Mouse (Mus musculus) MEL (cell line): ENCODE data around the gene Gm12695.
A peak's percentile ranks its signal among the peaks of the same experiment; 100 is the strongest.

ENCODE experiments used
- CHD2 ChIP-seq: IDR thresholded peaks from 2 replicates; pipeline ENCODE4 v1.6.1; 2011; ENCODE audit warnings: low read length, improper control_type of control experiment
- CTCF ChIP-seq, 3 experiments: IDR thresholded peaks in 2 of 3; conservative IDR thresholded peaks in 1 of 3; 2 replicates each; pipeline ENCODE4 v1.5.1; 2011 to 2012; ENCODE audit warnings: low read length in 3 of 3, low read depth in 2 of 3, mild to moderate bottlenecking in 2 of 3, improper control_type of control experiment in 1 of 3, inconsistent platforms in 1 of 3, mixed read lengths in 1 of 3, moderate library complexity in 1 of 3; ENCODE audit not compliant: control insufficient read depth in 1 of 3, insufficient read depth in 1 of 3, poor library complexity in 1 of 3, severe bottlenecking in 1 of 3
- EP300 ChIP-seq, 2 experiments: IDR thresholded peaks; 2 replicates each; pipeline ENCODE4 v1.6.1; 2011; ENCODE audit warnings: improper control_type of control experiment in 2 of 2, low read length in 2 of 2, low read depth in 1 of 2, mild to moderate bottlenecking in 1 of 2
- GABPA ChIP-seq: IDR thresholded peaks from 2 replicates; pipeline ENCODE4 v1.6.1; 2012; ENCODE audit warnings: low read depth, mild to moderate bottlenecking, inconsistent platforms, low read length, improper control_type of control experiment, moderate library complexity
- GATA1 ChIP-seq: IDR thresholded peaks from 2 replicates; pipeline ENCODE4 v1.6.1; 2011; ENCODE audit warnings: low read depth, low read length, improper control_type of control experiment
- HCFC1 ChIP-seq: IDR thresholded peaks from 2 replicates; pipeline ENCODE4 v1.6.1; 2012; ENCODE audit warnings: low read depth, mild to moderate bottlenecking, inconsistent platforms, low read length, improper control_type of control experiment, moderate library complexity
- MAZ ChIP-seq: IDR thresholded peaks from 2 replicates; pipeline ENCODE4 v1.6.1; 2012; ENCODE audit warnings: low read depth, mild to moderate bottlenecking, inconsistent platforms, low read length, improper control_type of control experiment
- MYC ChIP-seq: IDR thresholded peaks from 2 replicates; pipeline ENCODE4 v1.6.1; 2011; ENCODE audit warnings: low read depth, mild to moderate bottlenecking, low read length, improper control_type of control experiment, moderate library complexity
- NRF1 ChIP-seq: IDR thresholded peaks from 2 replicates; pipeline ENCODE4 v1.6.1; 2014; ENCODE audit warnings: low read depth, mild to moderate bottlenecking, inconsistent platforms, low read length, improper control_type of control experiment, moderate library complexity; ENCODE audit not compliant: poor library complexity, insufficient read depth, severe bottlenecking
- POLR2A ChIP-seq, 2 experiments: IDR thresholded peaks; 2 replicates each; pipeline ENCODE4 v1.6.1; 2011 to 2012; ENCODE audit warnings: low read length in 2 of 2, mild to moderate bottlenecking in 2 of 2, control low read depth in 1 of 2, improper control_type of control experiment in 1 of 2, low read depth in 1 of 2, moderate library complexity in 1 of 2; ENCODE audit not compliant: control insufficient read depth in 1 of 2, insufficient read depth in 1 of 2, poor library complexity in 1 of 2
- POLR2AphosphoS2 ChIP-seq: IDR thresholded peaks from 2 replicates; pipeline ENCODE4 v1.6.1; 2011; ENCODE audit warnings: low read length, improper control_type of control experiment

DNA sequence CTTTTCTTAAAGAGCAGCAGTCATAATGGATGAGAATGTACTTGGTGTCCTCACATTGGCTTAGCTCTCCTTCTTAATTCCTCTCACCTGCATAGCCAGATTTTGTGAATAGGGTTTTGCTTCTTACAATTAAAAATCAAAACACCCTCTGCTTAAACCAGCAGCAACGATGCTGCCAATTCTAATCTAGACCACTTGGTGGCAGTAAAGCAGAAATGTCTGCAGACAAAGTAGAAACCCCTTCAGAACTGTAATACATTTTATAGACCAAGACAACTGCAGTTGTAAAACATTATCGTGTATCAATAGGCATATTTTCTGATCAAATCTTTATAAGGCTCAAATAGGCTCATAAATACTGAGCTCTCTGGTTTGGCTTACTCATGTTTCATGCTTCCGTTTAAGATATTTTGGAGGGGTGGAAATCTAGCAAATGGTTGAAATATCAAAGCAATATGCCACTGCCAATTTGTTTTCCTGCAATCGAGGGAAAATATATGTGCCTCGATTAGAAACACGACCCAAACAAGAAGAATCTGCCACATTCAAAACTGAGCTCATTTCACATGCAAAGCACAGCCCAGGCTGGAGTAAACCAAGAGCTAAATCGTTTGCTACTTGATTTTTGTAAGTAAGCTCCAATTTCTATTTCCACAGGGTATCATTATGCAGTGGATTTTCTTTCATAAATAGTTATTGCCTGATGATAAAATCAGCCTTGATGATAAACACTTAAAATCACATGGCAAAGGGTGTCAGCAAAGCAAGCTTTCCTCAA is 14.6 kb upstream of the Gm12695 start:
- TF ChIP-seq EP300 (IDR thresholded peaks at IDR 0.05; ENCODE audit: low read depth in 1 of 2, low read length in 2 of 2) (no peak), POLR2A (IDR thresholded peaks at IDR 0.05; ENCODE audit: control insufficient read depth in 1 of 2, insufficient read depth in 1 of 2, low read depth in 1 of 2, low read length in 2 of 2, poor library complexity in 1 of 2) (no peak), MAZ (no peak), CTCF (IDR thresholded peaks at IDR 0.05 in 2 of 3, conservative IDR thresholded peaks at IDR 0.05 in 1 of 3; ENCODE audit: control insufficient read depth in 1 of 3, insufficient read depth in 1 of 3, low read depth in 2 of 3, low read length in 3 of 3, poor library complexity in 1 of 3, severe bottlenecking in 1 of 3) (peak in 2 of 3 experiments; percentile 20 to 38; a peak in 2 of 6 replicates), GABPA (no peak), CHD2 (no peak), POLR2AphosphoS2 (no peak), NRF1 (no peak), MYC (no peak), HCFC1 (no peak), GATA1 (no peak)
